Comparison of ENCODE assay signal across 24 mouse cellular contexts in genomic region chr4:129890094-129890493, GRCm38 (mm10). TPM values are rescaled to one million over a fixed set of nuclear protein-coding genes. Genes with fewer than 3 reads are reported as not detected.
"Had no signal": no experiment of that assay in that cellular context is flagged by ENCODE, and none has a peak within 500 bp of the region (broad histone marks: within the 10 kb centered on the region; RNA-seq: fewer than 3 reads in every experiment).

No protein-coding gene starts in this region.

- H3K4me1 ChIP-seq: liver, embryonic 13.5 days; liver, embryonic 15.5 days; lung, embryonic 15.5 days; megakaryocyte, embryonic 14.5 days; midbrain, embryonic 12.5 days; neural tube, embryonic 12.5 days; stomach, embryonic 15.5 days had no signal

- H3K4me3 ChIP-seq: liver, embryonic 13.5 days; liver, embryonic 15.5 days; lung, embryonic 15.5 days; megakaryocyte, embryonic 14.5 days; midbrain, embryonic 12.5 days; neural tube, embryonic 12.5 days; stomach, embryonic 15.5 days had no signal

- DNase-seq: liver, embryonic 13.5 days; liver, postnatal 0 days; lung, adult 2 months; lung, postnatal 14 days; lung, postnatal 36 days; midbrain, embryonic 14.5 days; right cerebral cortex, postnatal 14 days; spleen, adult 18-20 months; thymus, adult 2 months; thymus, postnatal 25 days; thymus, postnatal 4 days had no signal

- H3K27ac ChIP-seq: liver, embryonic 13.5 days; liver, embryonic 15.5 days; lung, embryonic 15.5 days; macrophage; midbrain, embryonic 12.5 days; neural tube, embryonic 12.5 days; stomach, embryonic 15.5 days had no signal

- H3K27me3 ChIP-seq: liver, embryonic 13.5 days; liver, embryonic 15.5 days; lung, embryonic 15.5 days; megakaryocyte, embryonic 14.5 days; midbrain, embryonic 12.5 days; neural tube, embryonic 12.5 days; stomach, embryonic 15.5 days had no signal

- H3K36me3 ChIP-seq: liver, embryonic 13.5 days; liver, embryonic 15.5 days; lung, embryonic 15.5 days; midbrain, embryonic 12.5 days; neural tube, embryonic 12.5 days; stomach, embryonic 15.5 days had no signal

RNA-seq across cellular contexts. Expression of gene Spocd1, which starts 39.0 kb away (rescaled TPM):
- total RNA-seq: midbrain, postnatal 0 days; monocyte, adult 5-6 weeks; neutrophil, adult 5-6 weeks had no signal
- polyA plus RNA-seq: liver, embryonic 13.5 days; liver, embryonic 15.5 days; liver, postnatal 0 days; lung, adult 2 months; lung, postnatal 0 days; macrophage; midbrain, embryonic 12.5 days; midbrain, embryonic 14.5 days; neural tube, embryonic 12.5 days; neural tube, embryonic 14.5 days; urinary bladder, adult 2 months had no signal
